Mouse (Mus musculus) liver, postnatal 0 days (tissue): ENCODE data around the gene Actl6a. TPM values are rescaled to one million over a fixed set of nuclear protein-coding genes. Genes with fewer than 3 reads are reported as not detected.
"Not testable (repeated sequence)": the region's sequence is repeated elsewhere in the genome, so short reads cannot be mapped to it uniquely, and the experiment has no call there.

Source experiments
- ATAC-seq: fragments of 200-750 bp; cut with Nextera tagmentation; 2 replicates; pipeline ENCODE4 v1.8.0; 2017; ENCODE audit warnings: mild to moderate bottlenecking, moderate library complexity
- DNase-seq: peaks from one replicate; pipeline ENCODE4 v3.0.0-alpha.2; 2016
- H3K27ac ChIP-seq: fragments of 300-500 bp; sonication (generic); 2 replicates; pipeline ENCODE4 v1.5.1; 2014; ENCODE audit warnings: antibody characterized with exemption, moderate library complexity, mild to moderate bottlenecking, low read depth
- H3K27me3 ChIP-seq: fragments of 300-500 bp; sonication (generic); 2 replicates; pipeline ENCODE4 v1.6.1; 2014; ENCODE audit warnings: low read length, control low read depth, mixed read lengths; ENCODE audit not compliant: insufficient read depth
- H3K36me3 ChIP-seq: fragments of 300-500 bp; sonication (generic); replicated peaks from 2 replicates; pipeline ENCODE4 v1.6.1; 2014; ENCODE audit warnings: mild to moderate bottlenecking, control low read depth, low read length, moderate library complexity, mixed read lengths; ENCODE audit not compliant: insufficient read depth
- H3K4me1 ChIP-seq: fragments of 300-500 bp; sonication (generic); 2 replicates; pipeline ENCODE4 v1.6.1; 2014; ENCODE audit warnings: antibody characterized with exemption, mild to moderate bottlenecking, control low read depth; ENCODE audit not compliant: insufficient read depth
- H3K4me2 ChIP-seq: fragments of 300-500 bp; sonication (generic); 2 replicates; pipeline ENCODE4 v1.6.1; 2014; ENCODE audit warnings: low read depth, mild to moderate bottlenecking, low read length, moderate library complexity, mixed read lengths
- H3K4me3 ChIP-seq: fragments of 300-500 bp; sonication (generic); 2 replicates; pipeline ENCODE4 v1.5.1; 2014; ENCODE audit warnings: low read depth, low read length
- H3K9ac ChIP-seq: fragments of 300-500 bp; sonication (generic); replicated peaks from 2 replicates; pipeline ENCODE4 v1.6.1; 2014; ENCODE audit warnings: mild to moderate bottlenecking, moderate library complexity
- H3K9me3 ChIP-seq: fragments of 300-500 bp; sonication (generic); 2 replicates; pipeline ENCODE4 v1.6.1; 2016; ENCODE audit warnings: mild to moderate bottlenecking, control low read depth, low read length, mixed read lengths
- CTCF ChIP-seq: sonication (generic); IDR thresholded peaks from 2 replicates; pipeline ENCODE4 v1.5.1; 2016; ENCODE audit warnings: antibody characterized with exemption, low read depth
- EP300 ChIP-seq: IDR thresholded peaks from 2 replicates; pipeline ENCODE4 v1.6.1; 2016; ENCODE audit warnings: antibody characterized with exemption, low read depth, mild to moderate bottlenecking
- WGBS: fragments of 180-500 bp; shearing (Covaris S2); extraction: QIAGEN DNeasy Blood & Tissue Kit; methylation state at CpG from one replicate; pipeline ENCODE4 v1.1.7; 2014; ENCODE audit not compliant: insufficient replicate concordance; 5-methylcytosine and 5-hydroxymethylcytosine counted together
- polyA plus RNA-seq: library from polyadenylated mRNA; unstranded; fragments of >200 nt; fragmentation: Nextera tagmentation; extraction: Ambion mirVana; gene quantifications from 2 replicates; pipeline ENCODE4 v1.2.1, GENCODE M21; 2015

Gene Actl6a
- polyA plus RNA-seq, 1 experiment from 2014 or later = 40.0 TPM

- H3K4me2 ChIP-seq = peak within 1 kb of the TSS; percentile 97
- ATAC-seq (peak; percentile 97), DNase-seq (peak; percentile 97)
- peaks cover 21% of the 10 kb centered on the region for H3K4me1 ChIP-seq
- peak within 1 kb of the TSS; percentile 83 for H3K9ac ChIP-seq
- peaks cover 13% of the 10 kb centered on the region for H3K36me3 ChIP-seq
- no peaks in the 10 kb centered on the region for H3K27me3 ChIP-seq
- peak within 1 kb of the TSS; percentile 84 for H3K27ac ChIP-seq
- WGBS = under 1% methylated on average over 62 of the region's 62 CpGs
- TF ChIP-seq CTCF (0 out of 2 replicates have a peak, but pooled peaks have one; percentile 0), EP300 (peak; percentile 63; the same call in 1 of the 2 replicates)
- no peaks in the 10 kb centered on the region for H3K9me3 ChIP-seq
- peak within 1 kb of the TSS; percentile 89 for H3K4me3 ChIP-seq
Measured at GRCm38 (mm10) chr3:32736244-32737171, 30.4 kb downstream of the Actl6a start, which contains the start of gene Ndufb5. Ndufb5 (plus strand) TSS chr3:32736990.

DNA sequence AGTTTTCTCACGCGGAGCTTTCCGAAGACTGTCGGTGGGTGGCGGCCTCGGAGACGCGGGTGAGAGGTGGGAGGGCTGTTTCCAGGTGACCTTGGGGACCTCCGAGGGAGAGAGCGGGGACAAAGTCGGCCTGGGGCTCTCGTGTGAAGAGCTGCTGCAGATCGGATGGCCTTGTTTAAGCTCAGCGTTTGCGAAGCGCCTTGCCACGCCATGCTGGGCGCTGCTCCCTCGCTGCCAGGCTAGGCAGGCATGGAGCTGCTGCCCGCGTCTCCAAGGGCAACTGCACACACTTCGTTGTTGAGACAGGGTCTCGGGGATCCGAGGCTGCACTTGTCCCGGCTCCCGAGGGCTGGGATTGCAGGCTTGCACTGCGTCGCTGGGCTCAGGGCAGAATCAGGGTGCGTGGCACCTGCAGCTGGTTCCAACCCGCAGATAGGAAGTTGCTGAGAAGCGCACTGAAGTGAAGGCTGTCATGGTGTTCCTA, 31.1 kb downstream of the Actl6a start, which contains the start of gene Mrpl47:
Gene Mrpl47 (minus strand): TSS at position 434 of the 484 bp plus-strand sequence.
- WGBS = 0% methylated on average over 31 of the region's 31 CpGs
- H3K27ac ChIP-seq = peak within 1 kb of the TSS; percentile 84
- no peaks in the 10 kb centered on the region for H3K27me3 ChIP-seq
- peak within 1 kb of the TSS; percentile 89 for H3K4me3 ChIP-seq
- H3K4me2 ChIP-seq = peak within 1 kb of the TSS; percentile 97
- H3K9me3 ChIP-seq = no peaks in the 10 kb centered on the region
- H3K36me3 ChIP-seq = peaks cover 9% of the 10 kb centered on the region; the same call in 1 of the 2 replicates
- peak within 1 kb of the TSS; percentile 83 for H3K9ac ChIP-seq
- no peak for DNase-seq
- peak; percentile 15 for ATAC-seq
- peaks cover 21% of the 10 kb centered on the region for H3K4me1 ChIP-seq
- no peak for TF ChIP-seq CTCF

DNA sequence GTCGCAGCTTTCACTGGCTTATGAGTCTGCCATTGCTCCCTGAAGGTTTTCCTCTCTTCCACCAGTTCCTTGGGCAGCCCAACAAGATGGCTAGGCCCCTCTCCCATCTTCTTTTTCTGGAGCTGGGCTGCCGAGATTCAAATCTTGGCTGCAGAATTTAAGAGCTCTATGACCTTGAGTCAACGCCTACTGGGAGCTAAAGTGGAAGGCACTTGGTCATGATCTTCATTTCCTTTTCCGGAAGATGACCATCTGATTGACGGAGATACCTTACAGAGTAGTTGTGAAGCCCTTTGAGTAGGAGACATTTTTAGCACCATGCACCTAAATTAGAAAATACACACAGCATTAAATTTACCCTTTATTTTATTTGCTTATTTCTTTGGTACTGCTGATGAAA, 32.5 kb downstream of the Actl6a start:
- Histone ChIP-seq H3K9ac (no peak overlapping the region), H3K27ac (no peak overlapping the region), H3K4me2 (no peak overlapping the region), H3K9me3 (no peaks in the 10 kb centered on the region), H3K4me3 (no peak overlapping the region), H3K4me1 (peaks cover 21% of the 10 kb centered on the region), H3K27me3 (no peaks in the 10 kb centered on the region), H3K36me3 (no peaks in the 10 kb centered on the region; the same call in none of the 2 replicates)
- ATAC-seq (no peak), DNase-seq (no peak)
- 83% methylated on average over 5 of the region's 5 CpGs for WGBS
- TF ChIP-seq EP300 = no peak

- Histone ChIP-seq H3K9ac (no peak overlapping the region), H3K4me1 (peaks cover 12% of the 10 kb centered on the region), H3K4me3 (no peak overlapping the region), H3K27me3 (no peaks in the 10 kb centered on the region), H3K27ac (no peak overlapping the region), H3K4me2 (no peak overlapping the region), H3K9me3 (no peaks in the 10 kb centered on the region), H3K36me3 (peaks cover 14% of the 10 kb centered on the region)
- no peak for ATAC-seq
- no peak for DNase-seq
- WGBS = 64% methylated on average over 2 of the region's 2 CpGs
- no peak for TF ChIP-seq EP300
- no peak for TF ChIP-seq CTCF
Measured at GRCm38 (mm10) chr3:32742276-32742780, 36.2 kb downstream of the Actl6a start.

DNA sequence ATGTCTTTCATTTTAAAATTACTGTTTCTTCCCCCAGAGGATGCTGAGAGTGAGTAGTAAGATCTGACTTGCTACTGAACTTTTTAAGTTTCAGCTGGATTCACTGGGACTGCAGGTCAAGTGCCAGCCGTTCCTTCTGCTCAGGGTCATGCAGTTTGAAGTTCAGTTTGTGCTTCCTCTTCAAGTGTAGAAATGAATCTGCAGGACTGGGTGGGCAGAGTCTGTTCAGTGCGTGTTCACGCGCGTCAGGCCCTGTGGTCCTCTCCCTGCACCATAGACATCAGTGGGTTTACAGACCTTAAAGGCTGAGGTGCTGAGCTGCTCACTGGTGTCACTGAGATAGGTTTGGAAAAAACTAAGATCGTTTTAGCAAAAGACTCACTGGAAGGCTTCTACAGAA, 38.9 kb downstream of the Actl6a start:
- Histone ChIP-seq H3K4me2 (no peak overlapping the region), H3K4me3 (no peak overlapping the region), H3K4me1 (no peaks in the 10 kb centered on the region), H3K27ac (no peak overlapping the region), H3K27me3 (no peaks in the 10 kb centered on the region), H3K36me3 (peaks cover 34% of the 10 kb centered on the region), H3K9me3 (no peaks in the 10 kb centered on the region), H3K9ac (no peak overlapping the region)
- ATAC-seq = no peak
- DNase-seq = no peak
- 88% methylated on average over 6 of the region's 6 CpGs for WGBS
- TF ChIP-seq CTCF (no peak), EP300 (no peak)

DNA sequence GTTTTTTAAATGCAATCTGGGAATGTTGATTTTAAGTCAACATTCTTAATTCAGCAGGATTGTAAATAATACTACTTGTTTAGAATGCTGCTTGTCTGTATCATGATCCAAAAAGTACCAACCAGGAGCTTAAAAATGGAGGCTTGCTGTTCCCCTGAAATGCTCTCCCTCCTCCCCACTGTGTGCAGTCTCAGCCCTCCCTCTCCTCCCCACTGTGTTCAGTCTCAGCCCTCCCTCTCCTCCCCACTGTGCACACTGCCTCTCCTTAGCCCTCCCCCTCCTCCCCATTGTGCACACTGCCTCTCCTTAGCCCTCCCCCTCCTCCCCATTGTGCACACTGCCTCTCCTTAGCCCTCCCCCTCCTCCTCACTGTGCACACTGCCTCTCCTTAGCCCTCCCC, 39.3 kb downstream of the Actl6a start:
- peaks cover 38% of the 10 kb centered on the region for H3K36me3 ChIP-seq
- ATAC-seq, H3K27ac ChIP-seq, DNase-seq, H3K9ac ChIP-seq, H3K4me2 ChIP-seq, H3K4me1 ChIP-seq, H3K27me3 ChIP-seq, H3K9me3 ChIP-seq, H3K4me3 ChIP-seq: not testable (repeated sequence)
